Mouse (Mus musculus) neutrophil, adult 5-6 weeks (primary cell): ENCODE results near the gene Fbn1. TPM values are rescaled to one million over a fixed set of nuclear protein-coding genes. Genes with fewer than 3 reads are reported as not detected.

Source experiments
- ATAC-seq: fragments of 151-379, 151-347 bp; 2 replicates; pipeline ENCODE4 v1.8.0; 2017; ENCODE audit warnings: mild to moderate bottlenecking, moderate TSS enrichment; ENCODE audit not compliant: insufficient number of reproducible peaks, poor library complexity, low FRiP score, severe bottlenecking; ENCODE audit errors: extremely low read depth
- total RNA-seq: library from RNA; stranded (forward); fragments of 200-1000 nt; gene quantifications from 2 replicates; pipeline ENCODE4 v1.2.3, GENCODE M21; 2017

Gene Fbn1
- total RNA-seq, 1 experiment from 2014 or later = 0.12 TPM

DNA sequence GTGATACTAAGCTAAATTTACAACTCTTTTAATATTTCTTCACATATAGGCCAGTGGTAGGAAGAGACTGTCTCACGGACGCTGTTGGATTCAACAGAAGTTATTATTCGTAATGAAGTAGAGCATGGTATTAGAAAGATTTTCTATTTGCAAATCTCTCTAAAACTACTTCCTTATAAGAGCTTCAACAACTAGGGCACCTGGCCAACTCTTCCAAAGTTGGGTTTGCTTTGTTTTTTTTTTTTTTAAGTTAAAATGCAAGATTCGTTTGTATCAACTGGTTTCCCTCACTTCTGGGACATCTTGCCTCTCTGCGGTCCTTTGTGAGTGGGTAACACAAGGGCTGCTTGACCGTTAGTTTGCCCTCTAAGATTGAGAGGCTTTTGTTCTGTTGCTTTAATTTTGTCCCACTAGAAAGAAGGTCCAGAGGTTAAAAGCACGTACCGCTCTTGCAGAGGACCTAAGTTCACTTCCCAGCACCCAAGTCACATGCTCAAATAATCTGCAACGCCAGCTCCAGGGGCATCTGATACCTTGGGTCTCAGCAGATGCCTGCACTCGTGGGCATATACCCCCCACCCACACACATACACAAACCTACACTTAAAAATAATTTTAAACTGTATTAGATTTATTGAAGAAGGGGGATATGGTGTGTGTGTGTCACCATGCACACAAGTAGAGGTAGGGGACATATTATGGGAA lies 91.1 kb downstream of the Fbn1 start:
- no peak for ATAC-seq

DNA sequence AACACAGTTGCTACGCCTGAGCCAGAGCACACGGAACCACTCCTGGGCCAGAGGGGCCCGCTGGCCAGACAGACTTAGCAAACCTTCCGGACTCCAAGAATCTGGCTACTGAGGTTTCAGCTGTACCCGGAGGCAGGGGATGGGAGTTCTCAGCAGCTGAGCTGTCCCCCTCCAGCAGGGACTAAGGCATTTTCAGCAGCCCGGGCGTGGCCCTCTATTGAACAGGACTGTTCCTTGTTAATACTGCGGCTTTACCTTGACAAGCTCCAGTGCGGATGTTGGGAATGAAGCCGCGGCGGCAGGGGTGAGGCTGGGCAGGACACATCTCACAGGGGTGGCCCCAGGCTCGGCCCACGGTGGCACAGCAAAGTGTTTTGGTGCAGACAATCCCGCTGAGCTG lies 95.4 kb downstream of the Fbn1 start:
- no peak for ATAC-seq

DNA sequence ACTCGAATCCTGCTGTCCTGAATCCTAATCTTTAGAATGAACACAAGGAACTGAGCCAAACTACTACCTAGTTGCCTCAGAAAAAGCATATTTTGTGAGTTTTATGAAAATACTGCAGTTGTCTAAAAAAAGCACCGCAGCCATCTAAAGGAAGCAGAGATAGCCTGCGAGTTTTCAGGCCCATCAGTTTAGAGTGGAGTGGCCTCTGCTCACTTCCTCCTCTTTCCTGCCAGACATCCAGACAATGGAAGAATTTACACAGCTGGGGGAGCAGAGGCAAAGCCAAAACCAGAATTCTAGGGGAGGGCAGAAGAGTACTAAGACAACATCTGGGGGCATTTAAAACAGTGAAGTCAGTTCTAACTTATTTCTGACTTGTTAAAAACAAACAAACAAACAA lies 96.0 kb downstream of the Fbn1 start:
- no peak for ATAC-seq

DNA sequence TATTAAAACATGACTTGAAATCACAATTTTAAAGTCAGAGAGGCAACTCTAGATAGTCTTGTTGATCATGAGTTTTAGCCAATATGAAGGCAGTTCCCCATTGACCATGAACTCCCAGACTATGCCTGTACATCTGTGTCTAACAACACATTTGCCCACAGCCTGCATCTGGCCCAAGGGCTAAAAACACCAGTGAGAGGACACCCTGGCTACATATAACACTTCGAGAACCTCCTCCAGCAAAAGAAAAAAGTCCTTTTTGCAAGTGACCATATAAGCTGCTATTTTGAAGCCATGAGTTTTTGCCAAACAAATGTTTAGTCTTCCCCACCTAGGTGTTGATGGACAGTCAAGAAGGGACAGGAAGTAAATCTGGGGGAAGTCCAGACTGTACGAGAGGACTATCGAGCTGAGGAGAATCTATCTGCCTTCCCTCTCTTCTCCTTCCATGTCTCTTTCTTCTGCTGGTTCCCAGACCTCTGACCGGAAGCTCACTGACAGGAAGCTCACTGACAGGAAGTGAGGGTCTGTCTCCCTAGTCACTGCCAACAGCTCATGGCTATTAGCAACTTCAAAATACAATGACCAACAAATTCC lies 103.2 kb downstream of the Fbn1 start:
- no peak for ATAC-seq

DNA sequence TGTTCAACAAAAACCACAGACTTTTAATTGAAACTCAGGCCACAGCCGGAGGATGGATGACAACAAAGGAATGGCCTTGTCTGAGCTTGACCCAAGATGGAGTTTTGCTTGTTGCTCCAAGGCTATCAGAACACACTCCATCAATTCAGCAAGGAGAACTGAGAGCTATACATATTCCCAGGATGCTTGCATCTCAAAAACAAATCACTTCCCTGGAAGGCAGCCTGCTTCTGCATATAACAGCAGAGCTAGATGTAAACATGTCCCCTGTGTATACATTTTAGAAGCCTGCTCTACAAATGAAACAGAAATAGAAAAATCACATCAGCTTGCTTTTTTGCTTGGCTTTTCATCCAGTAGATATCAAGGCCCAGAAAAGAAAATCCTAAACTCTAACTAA lies 105.5 kb downstream of the Fbn1 start:
- no peak for ATAC-seq

DNA sequence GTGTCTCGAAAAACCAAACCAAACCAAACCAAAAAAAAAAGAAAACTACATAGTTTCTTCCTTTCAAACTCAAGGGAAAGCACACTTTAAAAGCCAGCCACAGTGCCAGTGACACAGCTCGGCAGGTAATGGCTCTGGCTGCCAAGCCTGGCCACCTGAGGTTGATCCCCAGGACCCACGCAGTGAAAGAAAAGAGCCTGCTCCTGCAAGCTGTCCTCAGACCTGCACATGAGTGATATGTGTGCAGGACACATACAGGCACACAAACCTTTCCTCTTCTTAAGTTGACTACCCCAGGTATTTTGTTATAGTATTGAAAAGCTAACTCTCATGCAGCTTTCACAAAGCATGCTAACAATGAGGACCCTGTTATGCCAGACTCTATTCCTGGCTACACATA lies 107.7 kb downstream of the Fbn1 start:
- no peak for ATAC-seq

DNA sequence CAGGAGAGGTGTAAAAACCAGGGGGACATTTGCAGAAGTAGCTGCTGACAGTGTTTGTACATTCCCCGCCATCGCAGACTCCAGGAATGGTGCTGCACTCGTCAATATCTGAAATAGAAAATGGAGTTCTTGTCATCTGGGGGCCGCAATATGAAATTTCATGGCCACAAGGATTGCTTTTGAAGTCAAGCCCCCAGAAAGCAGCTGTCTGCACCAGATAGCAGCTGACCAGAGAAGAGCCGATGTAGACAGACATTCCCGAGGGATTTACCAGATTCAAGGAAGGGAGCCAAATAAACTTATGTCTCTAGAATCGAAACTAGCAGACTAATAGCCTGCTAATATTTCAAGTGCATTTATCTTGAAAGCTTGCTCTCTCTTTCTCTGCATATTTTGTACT lies 110.0 kb downstream of the Fbn1 start:
- ATAC-seq = no peak

DNA sequence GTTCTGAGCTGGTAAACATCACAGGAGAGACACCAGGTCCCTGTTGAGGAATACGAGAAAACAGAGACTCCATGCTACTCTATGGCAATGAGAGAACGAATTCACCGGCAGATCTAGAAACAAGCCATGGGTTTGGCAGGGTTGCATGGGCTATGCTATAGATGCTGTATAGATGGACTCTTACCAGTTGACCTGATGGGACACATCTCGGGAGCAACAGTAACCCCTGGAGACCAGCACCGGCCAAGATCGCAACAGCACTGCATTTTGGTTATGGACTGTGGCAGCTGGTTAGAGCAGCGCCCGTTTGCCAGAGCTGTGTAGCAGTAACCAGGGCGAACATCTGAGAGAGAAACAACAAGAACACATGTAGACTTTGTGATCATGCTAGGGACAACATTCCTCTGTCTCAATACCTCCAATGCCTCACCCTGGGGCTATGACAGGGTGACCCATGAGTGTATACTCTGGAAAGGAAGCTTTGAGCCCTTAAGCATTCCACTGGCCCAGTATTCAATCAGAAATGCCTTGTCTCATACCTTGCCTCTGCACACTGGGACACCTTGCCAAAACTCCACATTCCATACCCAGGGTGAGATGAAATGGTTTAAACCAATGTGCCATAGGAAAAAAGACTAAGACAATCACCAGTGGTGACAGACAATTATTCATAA lies 113.2 kb downstream of the Fbn1 start:
- ATAC-seq = no peak

DNA sequence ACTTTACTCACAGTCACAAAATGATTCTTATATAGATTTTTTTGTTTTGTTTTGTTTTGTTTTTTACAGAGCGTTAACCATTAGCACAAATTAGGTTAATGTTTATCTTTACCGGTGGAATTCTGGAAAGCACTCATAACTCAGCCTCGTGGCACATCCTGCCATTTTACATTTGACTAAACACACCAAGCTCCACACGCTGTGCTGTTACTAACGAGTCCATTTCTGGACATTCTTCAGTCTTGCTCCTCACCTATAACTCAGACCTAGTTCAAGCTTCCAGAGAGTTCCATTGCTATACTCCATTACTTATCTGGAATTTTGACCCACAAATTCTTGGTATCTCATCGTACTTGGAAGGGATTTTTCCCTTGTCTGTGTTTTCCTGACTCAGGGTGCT lies 116.2 kb downstream of the Fbn1 start:
- no peak for ATAC-seq

DNA sequence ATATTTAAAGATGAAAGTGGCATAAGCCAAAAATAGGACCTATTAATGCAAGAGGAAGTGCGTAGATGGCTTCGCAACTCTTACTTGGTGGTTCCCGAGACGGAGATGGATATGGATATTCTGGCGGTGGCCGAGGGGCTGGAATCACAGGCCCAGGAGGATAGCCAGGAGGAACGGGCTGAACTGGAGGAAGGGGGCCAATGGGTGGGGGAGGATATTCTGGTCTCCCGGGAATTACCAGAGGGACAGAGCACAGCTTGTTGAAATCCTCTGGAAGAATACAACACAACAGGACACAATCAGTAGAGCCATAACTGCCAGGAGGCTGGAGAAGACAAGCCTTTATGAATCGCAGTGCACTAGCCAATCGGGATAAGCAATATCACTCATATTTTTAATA lies 118.0 kb downstream of the Fbn1 start:
- ATAC-seq = no peak

DNA sequence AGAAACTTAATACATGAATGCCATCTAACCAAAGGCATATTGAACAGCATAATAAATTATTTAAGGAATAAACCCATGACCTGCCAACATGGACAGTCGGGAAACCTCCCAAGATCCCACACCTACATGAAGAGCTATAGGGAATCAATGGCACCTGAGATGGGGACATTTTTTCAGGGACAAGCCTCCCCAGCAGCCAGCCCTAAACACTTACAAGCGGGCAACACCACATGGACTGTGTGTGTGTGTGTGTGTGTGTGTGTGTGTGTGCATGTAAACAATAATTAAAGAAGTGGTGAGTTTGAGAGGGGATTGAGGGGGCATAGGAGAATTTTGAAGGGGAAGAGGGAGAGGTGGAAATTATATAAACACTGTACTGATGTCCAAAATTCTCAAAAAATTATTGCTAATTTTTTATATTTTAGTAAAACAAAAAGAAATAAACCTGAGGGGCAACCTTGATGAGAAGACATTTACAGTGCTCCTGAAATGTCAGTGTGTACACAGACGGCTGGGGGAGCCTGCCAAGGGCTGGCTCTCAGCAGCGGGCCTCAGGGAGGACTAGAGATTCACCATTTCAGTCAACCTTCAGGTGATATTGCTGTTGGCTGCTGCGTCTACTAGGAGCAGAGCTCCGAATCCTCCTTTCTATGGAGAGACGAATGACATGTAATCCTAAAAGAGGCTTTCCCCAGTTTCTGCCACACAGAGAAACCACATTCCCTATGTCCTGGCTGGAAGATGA lies 121.4 kb downstream of the Fbn1 start:
- ATAC-seq = no peak

DNA sequence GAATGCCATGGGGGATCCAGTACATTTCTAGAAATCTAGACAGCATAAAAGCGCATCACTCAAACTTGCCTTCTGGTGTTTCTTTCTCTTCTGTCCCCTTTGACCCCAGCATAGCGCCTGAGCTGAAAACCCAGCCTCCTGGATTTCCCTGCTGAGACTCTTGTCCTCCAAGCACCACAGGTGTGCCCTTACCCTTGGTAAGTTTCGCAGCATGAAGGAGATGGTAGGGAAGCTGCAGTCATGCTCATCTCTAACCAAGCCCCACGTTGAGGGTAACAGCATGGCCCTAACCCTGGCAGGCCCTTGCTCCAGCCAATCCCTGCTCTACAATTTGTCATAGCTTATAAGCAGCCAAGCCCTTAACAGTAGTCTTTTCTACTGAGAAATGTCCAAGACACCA lies 122.9 kb downstream of the Fbn1 start:
- ATAC-seq = no peak

DNA sequence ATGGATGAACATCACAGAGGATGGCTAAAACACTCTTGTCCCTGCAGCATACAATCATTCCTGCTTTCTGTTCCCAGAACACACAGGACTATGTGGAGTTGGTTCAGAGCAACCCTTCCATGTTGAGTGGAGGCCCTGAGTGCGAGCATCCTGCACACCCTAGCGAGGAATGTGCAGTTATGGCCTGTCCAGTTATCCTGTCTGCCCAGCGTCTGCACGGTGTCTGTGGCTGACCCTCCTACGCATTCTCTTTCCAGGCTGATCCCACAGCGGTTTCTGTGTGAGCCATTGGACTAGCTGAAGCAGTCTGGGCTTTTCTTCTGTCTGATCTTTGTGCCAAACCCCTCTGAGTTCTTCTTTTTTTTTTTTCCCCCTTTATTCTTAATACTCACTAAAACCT lies 123.4 kb downstream of the Fbn1 start:
- ATAC-seq = no peak

DNA sequence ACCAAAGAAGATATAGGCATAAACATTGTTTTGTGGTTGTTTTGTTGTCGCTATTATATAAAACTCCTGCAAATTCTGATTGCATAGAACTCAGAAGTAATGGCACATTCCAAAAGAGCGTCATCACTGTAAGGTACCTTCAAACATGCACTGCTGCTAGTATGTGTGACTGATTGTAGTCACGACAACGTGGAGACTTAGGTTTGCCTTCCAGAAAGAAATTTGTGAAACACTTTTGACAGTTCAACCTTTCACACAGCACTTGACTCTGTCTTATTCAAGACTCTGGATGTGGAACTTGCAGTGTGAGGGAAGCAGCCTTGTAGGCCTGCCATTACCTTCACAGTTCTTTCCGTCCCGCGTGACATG lies 124.5 kb downstream of the Fbn1 start:
- ATAC-seq = no peak

DNA sequence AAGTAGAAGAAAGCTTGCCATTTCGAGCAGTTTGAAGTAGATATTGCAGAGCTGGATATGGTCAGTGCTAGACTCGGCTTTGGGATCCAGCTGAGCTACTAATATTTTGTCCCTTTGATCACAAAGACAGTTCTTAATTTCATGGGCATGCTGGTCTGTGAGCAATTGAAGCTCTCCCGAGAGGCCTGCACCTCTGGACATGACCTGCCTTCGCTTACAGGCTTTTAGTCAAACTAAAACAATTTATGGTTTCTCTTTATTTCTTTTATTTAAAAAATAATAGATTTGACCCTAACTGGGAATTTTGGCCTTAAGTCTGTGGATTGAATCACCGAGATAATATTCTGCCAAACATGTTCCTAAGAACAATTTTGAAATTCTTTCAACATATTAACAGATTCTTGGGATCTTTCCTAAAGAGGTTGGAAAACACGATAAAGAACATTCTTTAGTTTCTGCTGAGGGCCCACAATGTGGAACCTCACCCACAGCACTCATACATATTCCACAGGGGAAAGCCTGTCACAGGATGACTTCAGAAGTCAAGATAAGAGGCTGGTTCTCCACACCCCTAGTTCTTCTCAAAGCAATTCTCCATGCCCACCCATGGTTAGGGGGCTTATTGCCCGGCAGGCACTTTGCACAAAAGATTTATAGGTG lies 125.0 kb downstream of the Fbn1 start:
- ATAC-seq = no peak

DNA sequence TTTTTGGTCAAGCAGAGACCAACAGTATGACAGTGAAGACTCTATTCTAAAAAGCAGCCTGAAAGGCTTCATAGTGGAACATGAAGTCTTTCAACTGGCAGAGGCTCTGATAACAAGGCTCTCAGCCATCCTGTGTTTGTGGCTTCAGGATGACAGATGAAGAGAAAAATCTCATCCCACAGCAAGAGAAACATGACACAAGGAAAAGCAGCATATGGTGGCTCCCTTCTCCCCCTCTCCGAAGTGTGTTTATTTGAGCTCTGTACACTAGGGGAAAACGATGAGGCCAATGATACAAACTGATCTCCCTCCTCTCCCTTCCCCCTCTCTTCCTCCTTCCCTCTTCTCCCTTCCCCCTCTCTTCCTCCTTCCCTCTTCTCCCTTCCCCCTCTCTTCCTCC lies 127.7 kb downstream of the Fbn1 start:
- no peak for ATAC-seq

DNA sequence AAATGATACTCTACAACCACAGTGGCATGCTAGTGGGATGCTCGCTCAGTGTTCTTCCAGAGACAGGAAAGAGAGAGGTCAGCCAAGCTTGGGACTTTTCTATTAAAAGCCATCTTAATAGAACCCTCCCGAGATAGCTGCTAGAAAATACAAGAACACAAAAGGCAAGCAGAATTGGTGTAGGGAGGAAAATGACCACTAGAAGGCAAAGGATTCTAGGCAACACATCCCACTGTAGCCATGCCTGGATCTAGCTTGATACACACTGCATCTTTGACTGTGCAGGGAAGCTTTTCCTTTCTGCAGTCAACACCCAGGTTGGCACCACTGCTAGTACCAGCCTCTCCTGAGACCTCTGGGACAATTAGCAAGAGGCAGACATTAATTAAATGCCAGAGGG lies 128.6 kb downstream of the Fbn1 start:
- ATAC-seq = no peak

DNA sequence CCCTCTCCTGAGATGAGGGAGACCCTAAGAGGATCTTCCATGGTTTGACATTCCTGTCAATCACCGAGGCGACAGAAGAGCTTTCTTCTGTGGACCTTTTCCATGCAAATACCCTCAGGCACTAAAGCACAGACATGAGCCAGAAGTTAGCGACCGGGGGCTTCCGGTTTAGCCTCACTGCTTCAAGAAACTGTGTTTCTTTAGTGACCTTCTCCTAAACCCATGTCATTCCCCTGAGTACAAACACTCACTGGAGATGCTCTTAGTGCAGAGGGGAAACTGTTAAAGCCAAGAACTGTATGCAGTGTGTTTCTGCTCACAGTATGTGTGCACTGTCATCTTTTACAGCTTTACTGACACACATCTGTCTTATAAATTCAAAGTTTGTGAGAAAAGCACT lies 131.9 kb downstream of the Fbn1 start:
- ATAC-seq = no peak

DNA sequence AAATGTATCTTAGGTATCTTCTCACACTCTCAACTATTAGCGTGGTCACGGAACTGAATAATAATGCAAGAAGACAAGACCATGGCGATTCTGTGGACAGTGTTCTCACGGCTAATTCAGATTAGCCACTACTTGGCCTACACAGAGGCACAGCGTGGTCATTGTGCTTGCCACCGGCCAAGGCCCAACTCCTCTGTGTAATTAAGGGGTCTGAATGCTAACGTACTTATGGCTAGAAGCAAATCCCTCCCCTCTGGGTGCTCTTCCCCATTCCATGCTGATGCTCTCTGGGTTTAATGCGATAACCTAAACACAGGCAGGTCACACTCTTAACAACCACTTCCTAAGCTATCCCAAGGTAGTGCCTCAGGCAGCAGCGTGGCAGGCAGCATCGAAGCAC lies 132.5 kb downstream of the Fbn1 start:
- ATAC-seq = no peak
